Mouse (Mus musculus): Measurements from ENCODE around the gene Ccdc78. TPM values are rescaled to one million over a fixed set of nuclear protein-coding genes. Genes with fewer than 3 reads are reported as not detected.

The Ccdc78 gene
- polyA plus RNA-seq, 1 experiment from 2014 or later = 5.8 TPM

GRCm38 (mm10) chr17:25837076-25837410 lies 50.7 kb downstream of the Ccdc78 start, which contains the start of gene Rhbdl1:
Gene Rhbdl1, minus strand, starts transcription at chr17:25837295.
- H3K4me3 ChIP-seq (ENCODE audit: low read depth, low read length) = peak within 1 kb of the TSS; percentile 31; the same call in 1 of the 2 replicates
- peak; percentile 62 for DNase-seq (ENCODE audit: low spot score)
- peaks cover 8% of the 10 kb centered on the region; the same call in 1 of the 2 replicates for H3K36me3 ChIP-seq (ENCODE audit: insufficient read depth, low read length)
- H3K27ac ChIP-seq (ENCODE audit: low read length) = no peak within 1 kb of the TSS
- H3K9me3 ChIP-seq (ENCODE audit: low read length) = no peaks in the 10 kb centered on the region
- no peaks in the 10 kb centered on the region for H3K27me3 ChIP-seq (replicated peaks; ENCODE audit: insufficient read depth, low read length)
- no peak within 1 kb of the TSS for H3K9ac ChIP-seq (replicated peaks; ENCODE audit: low read depth)
- no peak for ATAC-seq
- H3K4me2 ChIP-seq (replicated peaks; ENCODE audit: low read depth, low read length) = peak within 1 kb of the TSS; percentile 68
- WGBS = under 1% methylated on average over 22 of the region's 29 CpGs
- TF ChIP-seq EP300 (IDR thresholded peaks at IDR 0.05) (no peak), CTCF (IDR thresholded peaks at IDR 0.05) (no peak)
- peaks cover 28% of the 10 kb centered on the region for H3K4me1 ChIP-seq (ENCODE audit: insufficient read depth, low read depth, low read length)

- Histone ChIP-seq H3K4me1 (ENCODE audit: insufficient read depth, low read depth, low read length) (peaks cover 25% of the 10 kb centered on the region), H3K9me3 (ENCODE audit: low read length) (no peaks in the 10 kb centered on the region), H3K4me2 (replicated peaks; ENCODE audit: low read depth, low read length) (no peak overlapping the region), H3K9ac (replicated peaks; ENCODE audit: low read depth) (no peak overlapping the region), H3K27ac (ENCODE audit: low read length) (no peak overlapping the region), H3K36me3 (ENCODE audit: insufficient read depth, low read length) (peaks cover 13% of the 10 kb centered on the region; the same call in 1 of the 2 replicates), H3K27me3 (replicated peaks; ENCODE audit: insufficient read depth, low read length) (no peaks in the 10 kb centered on the region), H3K4me3 (ENCODE audit: low read depth, low read length) (no peak overlapping the region)
- no peak for TF ChIP-seq EP300 (IDR thresholded peaks at IDR 0.05)
- no peak for ATAC-seq
- 44% methylated on average over 3 of the region's 3 CpGs for WGBS
- DNase-seq (ENCODE audit: low spot score) = no peak
Measured at GRCm38 (mm10) chr17:25837533-25837932, 51.2 kb downstream of the Ccdc78 start.

- H3K36me3 ChIP-seq (ENCODE audit: insufficient read depth, low read length) = peaks cover 13% of the 10 kb centered on the region; the same call in 1 of the 2 replicates
Measured at GRCm38 (mm10) chr17:25838904-25839303, 52.5 kb downstream of the Ccdc78 start.

GRCm38 (mm10) chr17:25839455-25840235 lies 53.3 kb downstream of the Ccdc78 start:
- WGBS = 84% methylated on average over 14 of the region's 14 CpGs
- no peaks in the 10 kb centered on the region for H3K9me3 ChIP-seq (ENCODE audit: low read length)
- TF ChIP-seq EP300 (IDR thresholded peaks at IDR 0.05) (no peak), CTCF (IDR thresholded peaks at IDR 0.05) (no peak)
- peaks cover 13% of the 10 kb centered on the region; the same call in 1 of the 2 replicates for H3K36me3 ChIP-seq (ENCODE audit: insufficient read depth, low read length)
- no peaks in the 10 kb centered on the region for H3K27me3 ChIP-seq (replicated peaks; ENCODE audit: insufficient read depth, low read length)
- H3K4me2 ChIP-seq (replicated peaks; ENCODE audit: low read depth, low read length) = no peak overlapping the region
- ATAC-seq = no peak
- no peak overlapping the region for H3K9ac ChIP-seq (replicated peaks; ENCODE audit: low read depth)
- peaks cover 18% of the 10 kb centered on the region; the same call in 1 of the 2 replicates for H3K4me1 ChIP-seq (ENCODE audit: insufficient read depth, low read depth, low read length)
- H3K27ac ChIP-seq (ENCODE audit: low read length) = no peak overlapping the region
- no peak for DNase-seq (ENCODE audit: low spot score)
- H3K4me3 ChIP-seq (ENCODE audit: low read depth, low read length) = no peak overlapping the region

More at GRCm38 (mm10) chr17:25838904-25839303, 52.5 kb downstream of the Ccdc78 start:
- TF ChIP-seq CTCF (IDR thresholded peaks at IDR 0.05) = no peak
- TF ChIP-seq EP300 (IDR thresholded peaks at IDR 0.05) = no peak
- Histone ChIP-seq H3K9me3 (ENCODE audit: low read length) (no peaks in the 10 kb centered on the region), H3K27me3 (replicated peaks; ENCODE audit: insufficient read depth, low read length) (no peaks in the 10 kb centered on the region), H3K27ac (ENCODE audit: low read length) (no peak overlapping the region), H3K4me1 (ENCODE audit: insufficient read depth, low read depth, low read length) (peaks cover 26% of the 10 kb centered on the region), H3K4me3 (ENCODE audit: low read depth, low read length) (no peak overlapping the region), H3K9ac (replicated peaks; ENCODE audit: low read depth) (no peak overlapping the region), H3K4me2 (replicated peaks; ENCODE audit: low read depth, low read length) (no peak overlapping the region)
- DNase-seq (ENCODE audit: low spot score) (no peak), ATAC-seq (no peak)
- 88% methylated on average over 4 of the region's 4 CpGs for WGBS

Small RNA genes lying within 50 kb of the gene (microRNA-seq; reads per million reads assigned to microRNA genes)
- gene Gm25083 (not detected), gene Mir3082 (not detected), gene Mir6966 (not detected)

Other genes starting within 250 kb of the Ccdc78 start
- gene Sox8, start 215.9 kb upstream of the Ccdc78 start, polyA plus RNA-seq (2015; fragmentation: Nextera tagmentation; extraction: Ambion mirVana) = 0.19 and 0.24 TPM in 2 replicates
- gene Lmf1, start 207.5 kb upstream of the Ccdc78 start, polyA plus RNA-seq (2015; fragmentation: Nextera tagmentation; extraction: Ambion mirVana) = 16.5 and 16.6 TPM in 2 replicates
- 3.8 and 4.4 TPM in 2 replicates for gene Gng13, start 69.4 kb upstream of the Ccdc78 start, polyA plus RNA-seq (2015; fragmentation: Nextera tagmentation; extraction: Ambion mirVana)
- gene Chtf18, start 59.2 kb upstream of the Ccdc78 start, polyA plus RNA-seq (2015; fragmentation: Nextera tagmentation; extraction: Ambion mirVana) = 1.6 and 2.6 TPM in 2 replicates
- 15.2 and 18.1 TPM in 2 replicates for gene Rpusd1, start 58.9 kb upstream of the Ccdc78 start, polyA plus RNA-seq (2015; fragmentation: Nextera tagmentation; extraction: Ambion mirVana)
- 1.0 and 1.9 TPM in 2 replicates for gene Mslnl, start 50.5 kb upstream of the Ccdc78 start, polyA plus RNA-seq (2015; fragmentation: Nextera tagmentation; extraction: Ambion mirVana)
- 584 and 630 TPM in 2 replicates for gene Msln, start 32.2 kb upstream of the Ccdc78 start, polyA plus RNA-seq (2015; fragmentation: Nextera tagmentation; extraction: Ambion mirVana)
- 23.8 and 24.1 TPM in 2 replicates for gene Narfl, start 12.8 kb upstream of the Ccdc78 start, polyA plus RNA-seq (2015; fragmentation: Nextera tagmentation; extraction: Ambion mirVana)
- 42.7 and 45.4 TPM in 2 replicates for gene Haghl, start 907 bp upstream of the Ccdc78 start, polyA plus RNA-seq (2015; fragmentation: Nextera tagmentation; extraction: Ambion mirVana)
- gene Fam173a, start 6.3 kb downstream of the Ccdc78 start, polyA plus RNA-seq (2015; fragmentation: Nextera tagmentation; extraction: Ambion mirVana) = 112 and 116 TPM in 2 replicates
- not detected in 2 replicates for gene AC134908.4, start 9.1 kb downstream of the Ccdc78 start, polyA plus RNA-seq (2015; fragmentation: Nextera tagmentation; extraction: Ambion mirVana)
- 19.1 and 20.9 TPM in 2 replicates for gene Metrn, start 10.6 kb downstream of the Ccdc78 start, polyA plus RNA-seq (2015; fragmentation: Nextera tagmentation; extraction: Ambion mirVana)
- 0.43 and 0.70 TPM in 2 replicates for gene Fbxl16, start 22.5 kb downstream of the Ccdc78 start, polyA plus RNA-seq (2015; fragmentation: Nextera tagmentation; extraction: Ambion mirVana)
- 14.9 and 15.0 TPM in 2 replicates for gene Wdr24, start 37.0 kb downstream of the Ccdc78 start, polyA plus RNA-seq (2015; fragmentation: Nextera tagmentation; extraction: Ambion mirVana)
- gene Jmjd8, start 42.3 kb downstream of the Ccdc78 start, polyA plus RNA-seq (2015; fragmentation: Nextera tagmentation; extraction: Ambion mirVana) = 27.3 and 28.0 TPM in 2 replicates
- gene Stub1, start 46.8 kb downstream of the Ccdc78 start, polyA plus RNA-seq (2015; fragmentation: Nextera tagmentation; extraction: Ambion mirVana) = 196 and 198 TPM in 2 replicates
- 1.4 and 1.7 TPM in 2 replicates for gene Rhbdl1, start 50.7 kb downstream of the Ccdc78 start, polyA plus RNA-seq (2015; fragmentation: Nextera tagmentation; extraction: Ambion mirVana)
- 0.86 and 1.1 TPM in 2 replicates for gene Gm20683, start 55.2 kb downstream of the Ccdc78 start, polyA plus RNA-seq (2015; fragmentation: Nextera tagmentation; extraction: Ambion mirVana)
- 9.9 and 10.3 TPM in 2 replicates for gene Rhot2, start 58.3 kb downstream of the Ccdc78 start, polyA plus RNA-seq (2015; fragmentation: Nextera tagmentation; extraction: Ambion mirVana)
- 5.6 and 5.8 TPM in 2 replicates for gene Wdr90, start 74.9 kb downstream of the Ccdc78 start, polyA plus RNA-seq (2015; fragmentation: Nextera tagmentation; extraction: Ambion mirVana)
- 16.5 and 19.5 TPM in 2 replicates for gene Mcrip2, start 82.2 kb downstream of the Ccdc78 start, polyA plus RNA-seq (2015; fragmentation: Nextera tagmentation; extraction: Ambion mirVana)
- 48.7 and 50.7 TPM in 2 replicates for gene Mettl26, start 88.5 kb downstream of the Ccdc78 start, polyA plus RNA-seq (2015; fragmentation: Nextera tagmentation; extraction: Ambion mirVana)
- gene Wfikkn1, start 94.3 kb downstream of the Ccdc78 start, polyA plus RNA-seq (2015; fragmentation: Nextera tagmentation; extraction: Ambion mirVana) = 0.24 and 0.26 TPM in 2 replicates
- 19.3 and 21.7 TPM in 2 replicates for gene Rab40c, start 133.1 kb downstream of the Ccdc78 start, polyA plus RNA-seq (2015; fragmentation: Nextera tagmentation; extraction: Ambion mirVana)
- gene Pigq, start 158.4 kb downstream of the Ccdc78 start, polyA plus RNA-seq (2015; fragmentation: Nextera tagmentation; extraction: Ambion mirVana) = 36.9 and 37.5 TPM in 2 replicates
- 4.5 and 4.9 TPM in 2 replicates for gene Nhlrc4, start 158.4 kb downstream of the Ccdc78 start, polyA plus RNA-seq (2015; fragmentation: Nextera tagmentation; extraction: Ambion mirVana)
- gene A930017K11Rik, start 166.0 kb downstream of the Ccdc78 start, polyA plus RNA-seq (2015; fragmentation: Nextera tagmentation; extraction: Ambion mirVana) = not detected in 2 replicates
- gene Capn15, start 199.2 kb downstream of the Ccdc78 start, polyA plus RNA-seq (2015; fragmentation: Nextera tagmentation; extraction: Ambion mirVana) = 12.7 and 13.9 TPM in 2 replicates

All from lung, postnatal 0 days (tissue).